Mouse (Mus musculus) thymus, adult 2 months (tissue): ENCODE measurements around the gene Nmrk1.

ENCODE experiments used
- CTCF ChIP-seq: fragments of 200-500 bp; IDR thresholded peaks from 2 replicates; pipeline ENCODE4 v1.5.1; 2012; ENCODE audit warnings: mild to moderate bottlenecking, control low read depth, low read length, moderate library complexity, borderline replicate concordance; ENCODE audit not compliant: control insufficient read depth, poor library complexity, insufficient read depth; ENCODE audit errors: extremely low read depth
- POLR2A ChIP-seq: fragments of 200-500 bp; IDR thresholded peaks from 2 replicates; pipeline ENCODE4 v1.6.1; 2012; ENCODE audit warnings: mild to moderate bottlenecking, low read length, control low read depth, moderate library complexity; ENCODE audit not compliant: control insufficient read depth, poor library complexity, insufficient read depth; ENCODE audit errors: extremely low read depth

- TF ChIP-seq POLR2A (no peak), CTCF (no peak)
Measured at GRCm38 (mm10) chr19:18617504-18617903, 14.2 kb upstream of the Nmrk1 start.
